Mouse (Mus musculus) bone marrow, adult 2 months (tissue): ENCODE data around the gene Cdx4.

Experiments
- CTCF ChIP-seq: fragments of 200-500 bp; IDR thresholded peaks from 2 replicates; pipeline ENCODE4 v1.5.1; 2011; ENCODE audit warnings: low read length, control low read depth; ENCODE audit not compliant: control insufficient read depth, insufficient read depth
- POLR2A ChIP-seq: fragments of 200-500 bp; IDR thresholded peaks from 2 replicates; pipeline ENCODE4 v1.6.1; 2011; ENCODE audit warnings: low read depth, mild to moderate bottlenecking, control low read depth, low read length, borderline replicate concordance; ENCODE audit not compliant: control insufficient read depth

DNA sequence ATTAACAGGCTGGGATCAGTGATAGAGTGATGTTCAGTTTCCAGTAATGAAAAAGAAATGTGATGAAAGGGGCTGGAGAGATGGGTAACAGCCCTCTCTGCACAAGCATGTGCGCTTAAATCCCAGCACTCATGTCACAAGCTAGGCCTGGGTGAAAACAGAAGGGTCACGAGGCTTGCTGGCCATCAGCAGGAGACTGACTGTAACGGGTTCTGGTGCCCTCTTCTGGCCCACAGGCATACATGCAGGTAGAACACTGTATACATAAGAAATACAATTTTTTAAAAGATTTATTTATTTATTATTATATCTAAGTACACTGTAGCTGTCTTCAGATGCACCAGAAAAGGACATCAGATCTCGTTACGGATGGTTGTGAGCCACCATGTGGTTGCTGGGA lies 53.1 kb downstream of the Cdx4 start:
- TF ChIP-seq POLR2A (no peak), CTCF (peak; percentile 3; the same call in 1 of the 2 replicates)
